Mouse (Mus musculus): ENCODE results near the gene Mospd1.

Gene Mospd1

DNA sequence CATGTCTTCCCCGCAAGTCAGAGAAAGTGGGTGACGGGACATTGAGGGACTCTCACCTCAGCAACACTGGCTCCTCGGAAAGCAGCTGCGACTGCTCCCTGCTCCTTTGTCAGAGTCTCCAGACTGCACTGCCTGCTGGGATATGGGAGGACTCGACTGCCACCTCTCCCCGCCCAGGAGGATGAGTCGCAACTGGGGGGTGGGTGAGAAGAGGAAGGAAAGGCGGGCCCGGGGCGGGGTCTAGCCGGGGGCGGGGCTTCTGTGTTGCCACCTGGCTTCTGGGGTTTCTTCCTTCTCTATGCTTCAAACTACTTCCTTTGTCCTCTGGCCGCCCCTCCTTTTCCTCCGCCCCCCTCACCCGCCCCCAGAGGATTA lies at the start of gene Mospd1:
TSS of gene Mospd1 (minus strand) at position 137 of the 375 bp plus-strand sequence.
- peak; percentile 64 to 76 for DNase-seq

DNA sequence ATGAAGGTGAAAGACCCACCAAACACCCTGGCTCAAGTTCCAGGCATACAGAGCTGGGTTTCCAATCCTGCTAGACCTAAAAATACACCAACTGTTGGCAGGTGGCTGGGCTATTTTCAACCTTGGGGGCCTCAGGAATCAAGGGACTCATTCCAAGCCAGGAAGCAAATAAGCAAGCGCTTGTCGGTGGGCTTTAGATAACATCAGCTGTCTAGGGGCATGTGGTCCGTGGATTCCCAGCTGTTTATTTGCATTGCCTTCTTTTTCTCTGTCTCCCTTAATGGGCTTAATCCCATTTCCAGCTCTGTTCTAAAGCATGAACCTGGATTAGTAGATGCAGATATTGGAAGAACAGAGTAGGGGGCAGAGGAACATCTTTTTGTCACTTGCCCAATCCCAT lies 16.1 kb upstream of the Mospd1 start:
- DNase-seq, result no peak

DNA sequence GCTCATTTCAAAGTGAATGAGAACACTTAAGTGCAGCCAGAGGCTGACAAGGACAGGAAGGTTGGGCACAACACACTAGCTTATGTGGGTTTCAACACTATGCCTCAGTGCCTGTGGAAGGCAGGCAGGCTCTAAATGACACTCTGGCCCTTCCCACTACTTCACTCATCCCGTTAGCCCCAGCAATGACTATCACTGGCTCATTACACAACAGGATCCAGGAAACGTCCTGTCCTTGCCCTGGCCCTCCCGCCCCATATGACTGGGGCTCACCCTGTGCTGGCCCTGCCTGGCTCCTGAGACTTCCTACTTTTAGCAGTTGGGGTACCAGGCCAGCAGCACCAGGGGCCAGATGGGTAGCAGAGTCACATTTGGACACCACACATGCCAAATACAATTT lies 12.8 kb upstream of the Mospd1 start:
- no peak for DNase-seq

DNA sequence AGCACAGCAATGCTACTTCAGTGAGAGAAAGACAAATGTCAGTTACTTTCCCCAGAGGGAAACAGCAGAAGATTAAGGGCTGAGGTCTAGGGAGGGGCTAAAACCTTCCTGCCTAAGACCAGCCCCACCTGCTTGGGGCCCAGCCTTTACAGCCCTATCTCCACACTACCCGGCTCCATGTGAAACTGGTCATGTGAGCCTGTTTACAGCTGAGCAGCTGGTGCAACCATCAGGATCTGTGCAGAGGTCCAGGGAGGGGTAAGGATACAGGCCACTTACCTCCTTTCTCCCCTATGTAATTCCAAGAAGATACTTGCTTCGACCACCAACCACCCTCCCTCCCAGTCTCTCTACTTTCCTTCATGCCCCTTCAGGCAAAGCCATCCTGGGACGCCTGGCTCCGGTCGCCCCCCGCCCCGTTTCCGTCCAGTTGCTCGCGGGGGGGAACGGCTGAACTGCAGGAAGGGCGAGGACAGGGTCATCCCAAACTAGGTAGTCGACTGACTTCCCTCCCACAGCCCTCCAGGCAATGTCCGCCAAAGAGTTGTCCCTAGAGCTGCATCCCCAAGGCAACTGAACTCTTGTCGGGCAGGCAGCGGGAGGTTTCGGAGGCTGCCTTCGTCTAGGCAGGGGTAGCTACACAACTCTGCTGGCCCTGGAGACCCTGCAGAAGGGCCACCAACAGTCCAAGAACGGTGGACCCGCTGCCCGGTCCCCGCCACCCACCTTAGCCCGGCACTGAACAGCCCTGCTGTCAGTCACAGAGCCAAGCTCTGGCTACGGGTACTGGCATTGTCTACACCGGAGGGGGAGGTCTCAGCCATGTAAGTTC lies 552 bp downstream of the Mospd1 start:
- peak; percentile 2 to 4 for DNase-seq

DNA sequence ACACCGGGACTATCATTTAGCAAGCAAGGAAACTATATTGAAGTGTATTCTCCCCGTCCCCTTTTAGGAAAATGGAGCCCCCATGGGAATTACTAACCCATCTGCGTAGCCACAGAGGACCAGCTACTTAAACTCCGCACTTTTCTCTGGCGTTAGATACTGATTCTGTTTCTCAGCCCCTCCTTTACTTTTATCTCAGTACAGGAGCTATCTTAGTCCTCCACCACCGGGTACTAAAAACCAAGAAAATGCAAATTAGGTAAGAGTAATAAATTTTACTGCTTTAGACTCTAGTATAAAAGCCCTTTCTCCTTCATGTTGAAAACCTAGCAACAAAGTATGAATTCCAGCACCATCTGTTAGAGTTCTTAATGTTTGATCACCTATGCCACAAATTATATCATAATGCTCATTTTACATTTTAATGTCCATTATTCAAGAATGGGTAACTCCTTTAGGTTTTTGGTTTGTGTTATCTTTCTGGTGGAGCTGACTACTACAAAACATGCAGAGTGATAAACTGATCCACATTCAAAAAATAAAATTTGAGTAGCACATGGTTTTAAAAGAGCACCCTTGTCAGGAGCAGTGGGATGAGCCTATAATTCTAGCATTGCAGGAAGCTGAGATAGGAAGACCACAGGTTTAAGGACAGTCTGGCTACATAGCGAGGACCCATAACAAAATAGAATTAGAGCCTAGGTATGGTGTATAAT lies 5.5 kb downstream of the Mospd1 start:
- no peak for DNase-seq

DNA sequence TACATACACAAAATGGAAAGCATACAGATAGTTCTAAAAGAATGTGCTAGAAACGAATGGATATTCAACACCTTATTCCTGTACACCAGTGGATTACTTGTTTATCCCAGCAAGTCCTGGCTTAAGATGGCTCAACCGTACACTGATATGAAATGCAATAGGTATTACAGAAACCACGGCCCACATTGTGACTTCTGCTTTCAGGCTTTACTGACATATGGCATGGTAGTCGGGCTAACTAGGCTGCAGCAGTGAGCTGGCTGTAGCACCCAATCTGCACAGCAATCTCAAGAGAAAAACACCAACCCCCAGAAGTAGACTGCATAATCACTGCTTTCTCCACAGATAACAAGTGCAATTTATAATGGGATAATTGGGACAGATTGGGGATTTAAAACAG lies 21.9 kb downstream of the Mospd1 start:
- no peak for DNase-seq

DNA sequence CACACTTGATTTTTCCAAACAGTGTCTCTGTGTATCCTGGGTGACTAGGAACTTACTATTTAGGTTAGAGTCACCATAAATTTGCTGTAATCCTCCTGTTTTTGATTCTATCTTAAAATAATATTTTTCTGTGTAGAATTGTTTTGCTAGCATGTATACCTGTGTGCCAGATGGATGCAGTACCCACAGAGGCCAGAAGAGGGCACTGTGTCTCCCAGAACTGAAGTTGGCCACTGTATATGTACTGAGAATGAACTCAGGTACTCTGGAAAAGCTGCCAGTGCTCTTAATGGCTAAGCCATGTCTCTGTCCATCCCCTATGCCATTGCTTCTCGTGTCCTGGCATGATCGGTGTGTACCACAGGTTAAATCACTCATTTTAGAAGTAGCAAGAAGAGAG lies 28.8 kb downstream of the Mospd1 start:
- DNase-seq, result peak; percentile 34 to 53

DNA sequence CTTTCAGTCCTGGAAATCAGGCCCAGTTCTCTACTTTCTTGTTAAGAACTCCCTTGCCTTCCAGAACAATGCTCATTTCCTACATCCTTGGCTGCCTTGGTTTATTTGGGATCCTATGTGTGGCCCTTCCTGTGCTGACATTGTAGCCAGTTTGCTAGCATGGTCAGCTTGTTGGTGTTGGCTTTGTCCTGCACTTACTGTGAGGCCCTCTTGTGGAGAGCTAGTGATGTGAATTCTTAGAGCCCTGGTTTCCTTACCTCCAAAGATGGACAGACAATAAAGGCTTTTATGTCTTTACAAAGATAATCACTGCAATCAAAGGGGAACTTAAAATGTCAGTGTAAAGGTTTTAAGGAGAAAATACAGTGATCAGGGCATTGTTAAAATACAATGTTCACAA lies 32.9 kb downstream of the Mospd1 start:
- DNase-seq, result no peak

DNA sequence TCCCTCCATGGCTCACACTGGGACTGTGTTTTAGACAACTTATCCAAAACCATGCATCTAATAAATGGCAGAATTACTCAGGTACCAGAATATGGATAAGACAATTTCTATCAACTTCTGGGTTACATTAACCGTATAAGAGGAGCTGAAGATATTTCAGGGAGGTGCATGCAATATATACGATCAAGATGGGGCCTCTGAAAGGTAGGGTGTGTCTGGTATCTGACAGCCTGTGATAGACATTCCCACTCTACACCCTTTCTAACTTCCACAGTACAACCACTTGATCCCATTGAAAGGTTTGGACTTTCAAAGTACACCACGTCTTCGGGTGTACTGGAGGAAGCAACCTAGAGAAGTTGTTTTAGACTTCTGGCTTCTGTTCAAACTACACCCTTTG lies 39.9 kb downstream of the Mospd1 start:
- DNase-seq, result no peak

DNA sequence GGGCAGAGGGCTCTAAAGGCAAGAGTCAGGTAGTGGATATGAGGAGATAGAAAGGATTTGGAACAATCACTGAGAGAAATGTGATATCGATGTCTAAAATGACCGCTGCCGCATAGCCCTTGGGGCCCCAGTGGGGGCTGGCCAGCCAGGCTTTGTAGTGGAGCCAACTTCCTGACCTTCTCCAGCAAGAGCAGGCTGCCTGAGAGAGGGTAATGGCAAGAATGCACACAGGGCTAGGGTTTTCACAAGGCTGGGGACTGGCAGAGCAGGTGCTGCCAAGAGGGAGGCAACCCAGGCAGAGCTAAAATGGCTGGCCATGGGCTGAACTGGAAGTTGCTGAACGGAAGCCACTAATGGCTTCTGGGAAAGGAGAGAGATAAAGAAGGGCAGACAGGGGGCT lies 49.2 kb downstream of the Mospd1 start:
- DNase-seq, result no peak

DNA sequence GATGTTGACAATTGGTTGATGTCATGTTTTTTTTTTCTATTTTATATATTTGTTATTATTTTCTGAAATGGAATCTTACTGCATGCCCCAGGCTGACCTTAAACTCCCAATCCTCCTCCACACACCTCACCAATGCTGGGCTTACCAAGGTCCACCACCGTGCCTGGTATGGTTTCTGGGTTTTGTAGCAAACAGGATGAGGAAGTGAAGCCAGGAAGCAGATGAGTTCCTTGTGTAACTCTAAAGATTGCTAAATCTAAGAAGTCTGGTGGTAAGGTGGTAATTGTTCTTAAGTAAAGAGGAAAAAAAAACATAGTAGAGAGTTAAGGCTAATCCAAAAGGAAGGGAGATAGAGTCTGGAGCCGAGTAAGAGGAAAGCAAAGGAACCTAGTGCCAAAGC lies 49.7 kb downstream of the Mospd1 start:
- DNase-seq, result no peak

All from cerebellum, postnatal 36 days (tissue).